Mouse (Mus musculus): ENCODE results near the gene Phc1.
A peak's percentile ranks its signal among the peaks of the same experiment; 100 is the strongest.

Gene Phc1

DNA sequence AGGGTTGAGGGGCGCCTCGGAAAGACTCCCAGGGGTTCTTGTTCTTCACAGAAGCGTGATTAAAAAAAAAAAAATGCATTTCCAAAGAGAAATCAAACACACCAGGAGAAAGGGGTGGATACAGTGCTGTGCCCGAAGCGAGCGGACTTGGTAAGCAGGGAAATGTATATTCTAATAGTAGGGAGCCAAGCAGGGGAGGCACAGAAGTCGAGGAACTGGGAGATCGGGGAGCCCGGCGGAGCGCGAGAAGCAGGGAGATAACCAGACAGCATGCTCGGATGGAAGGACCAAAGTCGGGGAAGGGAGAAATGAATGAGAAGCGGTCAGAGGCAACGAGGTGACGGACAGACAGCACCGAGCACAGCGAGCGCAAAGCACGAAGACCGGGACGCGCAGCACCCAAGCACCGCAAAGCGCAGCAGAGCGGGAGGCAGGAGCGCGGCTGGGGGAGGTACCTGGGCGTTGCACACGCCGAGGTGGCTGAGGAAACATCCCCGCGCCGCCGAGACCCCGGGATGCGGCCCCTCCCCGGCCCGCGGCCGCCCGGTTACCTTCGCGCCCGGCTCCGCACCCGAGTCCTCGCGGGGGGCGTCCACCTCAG, 1.2 kb downstream of the Phc1 start:
- DNase-seq (ENCODE audit: low spot score in 2 of 2): peak; percentile 75

DNA sequence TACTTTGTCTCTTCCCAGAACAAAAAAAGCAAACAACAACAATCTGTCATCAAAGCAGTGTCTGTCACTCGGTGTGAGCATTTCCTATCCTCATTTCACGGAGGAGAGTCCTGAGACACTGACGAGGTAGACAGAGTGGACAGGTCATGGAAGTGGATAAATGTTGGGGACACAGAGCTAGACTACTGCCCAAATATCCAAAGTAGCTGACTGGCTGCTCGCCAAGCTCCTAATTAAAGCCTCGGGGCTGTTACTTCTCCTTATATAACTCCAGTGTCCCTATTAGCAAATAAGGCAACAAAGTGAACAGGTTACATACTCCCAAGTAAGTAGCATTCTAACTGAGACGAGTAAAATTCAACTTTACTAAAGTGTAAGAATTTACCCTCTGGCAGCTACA, 2.8 kb downstream of the Phc1 start:
- peak in 1 of 2 experiments; percentile 34 for DNase-seq (ENCODE audit: low spot score in 2 of 2)

DNA sequence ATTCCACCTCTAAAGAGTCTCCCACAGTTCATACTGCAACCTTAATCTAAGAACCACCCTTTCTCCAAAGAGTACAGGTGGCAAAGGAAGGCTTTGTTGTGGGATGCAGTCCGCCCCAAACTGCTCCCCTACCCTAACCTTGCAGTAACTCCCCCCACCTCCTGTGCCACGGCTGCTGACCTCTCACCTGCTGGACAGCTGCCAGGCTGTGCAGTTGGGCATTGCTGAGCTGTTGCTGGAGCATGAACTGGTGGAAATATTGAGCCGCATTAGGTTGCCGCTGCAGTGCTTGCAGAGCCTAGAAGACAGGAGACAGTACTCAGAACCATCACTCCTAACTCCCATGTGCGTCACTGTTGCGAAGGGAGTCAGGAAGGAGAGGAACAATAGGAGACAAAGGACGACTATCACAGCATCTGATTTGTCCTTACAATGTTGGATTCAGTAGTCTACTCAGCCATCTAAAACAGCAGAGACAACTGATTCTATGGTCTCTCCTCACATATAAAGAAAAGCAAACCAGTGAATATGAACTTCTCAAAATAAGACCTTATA, 5.5 kb downstream of the Phc1 start:
- no peak for DNase-seq (ENCODE audit: low spot score in 2 of 2)

DNA sequence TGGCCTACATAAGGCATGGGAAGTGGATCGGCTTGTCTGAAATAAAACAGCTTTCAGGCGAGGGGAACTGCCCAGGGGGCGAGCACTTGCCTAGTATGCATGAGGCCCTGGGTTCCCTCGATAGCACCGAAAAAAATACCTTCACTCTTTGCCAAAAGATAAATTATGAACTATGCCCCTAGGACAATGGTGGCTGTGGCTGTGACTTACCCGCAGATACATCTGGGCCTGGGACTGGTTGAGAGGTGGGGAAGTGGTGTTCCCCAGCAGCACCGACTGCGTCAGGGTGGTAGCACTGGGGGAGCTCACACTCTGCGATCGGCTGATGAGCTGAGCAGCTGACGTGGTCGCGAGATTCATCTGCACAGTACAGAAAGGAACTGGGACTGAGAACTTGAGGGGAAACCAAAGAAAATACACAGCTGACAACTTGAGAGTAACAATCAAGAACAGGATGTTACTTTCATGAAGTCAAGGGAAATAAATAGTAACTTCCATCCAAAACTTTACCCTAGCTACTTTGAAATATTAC, 7.2 kb downstream of the Phc1 start:
- no peak for DNase-seq (ENCODE audit: low spot score in 2 of 2)

DNA sequence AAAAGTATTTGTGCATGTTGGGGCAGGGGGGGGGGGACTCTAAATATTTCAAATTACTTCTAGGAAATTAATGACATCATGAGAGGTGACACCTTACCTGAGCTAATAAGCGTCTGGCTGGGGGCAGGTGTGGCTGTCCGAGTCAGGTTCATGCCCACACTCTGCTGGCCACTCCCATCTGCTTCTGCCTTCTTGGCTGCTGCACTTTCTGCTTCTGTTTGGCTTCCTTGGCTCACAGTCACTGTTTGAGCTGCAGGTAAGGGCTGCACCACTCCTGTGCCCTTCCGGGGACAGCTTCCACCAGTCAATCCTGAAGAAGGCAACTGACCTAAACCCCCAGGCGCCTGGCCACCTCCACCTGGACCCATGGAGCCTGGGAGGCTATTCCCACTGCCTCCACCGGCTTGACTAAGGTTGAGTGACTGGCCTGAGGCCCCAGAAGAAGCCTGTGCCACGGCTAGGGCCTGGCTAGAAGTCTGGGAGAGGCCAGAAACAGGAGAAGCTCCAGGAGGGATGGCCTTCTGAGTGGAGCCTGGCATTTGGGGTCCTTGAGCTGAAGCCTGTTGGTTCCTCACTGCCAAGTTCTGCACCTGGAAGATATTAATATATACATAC, 14.9 kb downstream of the Phc1 start:
- DNase-seq (ENCODE audit: low spot score in 2 of 2): no peak

DNA sequence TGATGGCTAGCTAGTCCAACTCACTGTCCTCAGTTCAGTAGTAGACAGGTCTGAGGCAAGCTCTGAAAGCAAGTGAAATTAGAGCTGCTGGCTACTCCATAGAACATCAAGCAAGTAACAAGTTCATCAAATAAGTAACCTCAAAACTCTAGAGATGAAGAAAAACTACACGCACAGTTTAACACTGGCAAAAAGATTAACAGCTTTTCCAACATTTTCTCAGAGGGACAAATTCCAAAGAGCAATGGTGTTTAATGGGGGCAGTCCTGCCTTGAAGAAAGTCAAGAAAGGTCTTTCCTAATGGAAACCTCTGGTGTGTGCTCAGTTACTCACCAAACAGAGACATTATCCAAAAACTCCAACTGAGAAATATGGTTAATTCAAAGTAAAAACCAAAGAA, 21.6 kb downstream of the Phc1 start:
- DNase-seq (ENCODE audit: low spot score in 2 of 2): no peak

DNA sequence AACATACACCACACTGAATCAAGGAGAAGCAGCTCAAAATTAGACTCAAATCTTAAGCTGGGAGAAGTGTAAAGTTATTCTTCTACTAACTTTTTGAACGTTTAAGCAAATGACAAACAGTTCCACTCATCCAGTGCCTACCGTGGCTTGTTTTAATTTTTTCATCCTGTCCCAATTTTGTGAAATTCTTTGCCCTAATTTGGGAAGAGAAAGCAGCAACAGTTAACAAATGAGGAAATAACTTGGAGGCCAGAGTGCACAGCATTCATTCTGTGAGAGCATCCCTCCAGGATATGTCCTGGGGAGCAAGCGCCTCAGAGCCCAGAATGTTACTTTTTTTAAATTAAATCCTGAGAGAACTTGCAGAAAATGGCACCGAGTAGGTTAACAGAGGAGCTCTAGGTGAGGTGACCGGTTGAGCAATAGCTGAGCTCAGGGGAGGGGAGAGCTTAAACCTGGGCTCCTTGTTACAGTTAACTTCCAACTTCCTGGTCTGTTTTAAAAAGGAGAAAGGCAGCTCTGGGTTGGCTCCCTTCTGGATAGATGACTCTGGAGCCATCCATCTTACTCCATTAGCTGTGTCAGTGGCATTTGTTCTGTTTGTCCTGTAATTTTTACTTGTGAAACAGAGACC, 30.1 kb downstream of the Phc1 start:
- DNase-seq (ENCODE audit: low spot score in 2 of 2): no peak

DNA sequence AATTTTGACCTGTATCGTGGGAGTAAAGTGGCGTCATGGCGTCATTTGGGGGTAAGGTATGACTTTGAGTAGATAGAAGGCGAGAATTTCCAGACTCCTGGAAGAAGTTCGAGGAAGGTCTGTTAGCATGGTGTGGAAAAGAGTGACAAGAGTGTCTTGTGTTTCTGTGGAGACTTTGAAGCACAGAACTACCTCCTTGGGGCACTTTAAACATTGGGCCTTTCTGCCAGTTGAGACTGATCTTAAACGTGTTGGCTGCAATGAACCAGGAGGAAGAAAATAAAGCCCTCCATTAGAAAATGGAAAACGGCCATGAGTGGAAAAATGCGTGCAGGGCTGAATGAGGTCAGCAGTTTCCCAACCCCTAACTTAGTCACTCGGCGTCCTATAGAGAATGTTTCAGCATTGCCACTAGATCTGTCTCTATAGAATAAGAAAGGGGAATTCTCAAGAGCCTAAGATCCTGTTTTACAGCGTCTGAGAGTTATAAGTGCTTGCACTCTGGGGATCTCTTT, 30.9 kb downstream of the Phc1 start:
- no peak for DNase-seq (ENCODE audit: low spot score in 2 of 2)

DNA sequence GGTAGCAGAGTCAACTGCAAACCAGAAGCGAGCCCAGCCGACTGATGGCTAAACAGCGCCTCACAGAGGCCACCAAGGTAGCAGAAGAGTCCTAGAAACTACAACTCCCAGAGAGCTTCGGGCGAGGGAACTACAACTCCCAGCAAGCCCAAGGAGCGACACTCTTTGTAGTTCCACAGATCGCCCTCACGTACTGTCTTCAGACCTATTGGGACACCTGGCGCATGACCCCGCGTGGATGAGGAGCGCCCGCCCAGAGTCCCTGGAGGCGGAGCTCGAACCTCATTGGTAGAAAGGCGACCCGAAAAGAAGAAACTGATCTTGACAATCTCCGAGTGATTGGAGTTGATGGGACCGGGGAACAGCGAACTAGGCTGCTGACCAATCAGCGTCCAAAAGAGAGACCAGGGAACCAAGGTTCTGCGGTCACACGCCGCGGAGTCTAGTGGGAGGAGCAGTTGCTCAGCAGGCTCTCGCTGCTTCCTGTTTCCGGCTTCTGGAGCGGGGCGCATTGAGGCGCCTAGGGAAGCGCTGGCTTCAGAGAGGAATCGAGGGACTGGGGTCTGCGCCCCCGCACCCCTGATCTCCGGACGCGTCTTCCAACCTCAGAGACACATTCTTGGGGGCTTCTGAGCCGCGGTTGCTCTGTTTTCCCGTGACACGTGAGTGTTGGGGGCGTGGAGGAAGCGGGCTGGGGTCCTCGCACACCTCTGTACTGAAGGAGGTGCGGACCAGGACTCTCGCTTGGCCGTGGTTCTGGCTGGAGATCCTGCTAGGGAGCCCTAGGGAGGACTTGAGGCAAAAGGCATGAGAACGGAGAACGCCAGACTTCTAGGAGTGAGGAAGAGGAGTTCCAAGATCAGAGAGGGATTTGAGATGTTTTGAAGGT, 31.6 kb downstream of the Phc1 start, which contains the start of gene M6pr:
Gene M6pr (plus strand): TSS at position 216 of the 889 bp plus-strand sequence.
- peak; percentile 98 to 99 for DNase-seq (ENCODE audit: low spot score in 2 of 2)

DNA sequence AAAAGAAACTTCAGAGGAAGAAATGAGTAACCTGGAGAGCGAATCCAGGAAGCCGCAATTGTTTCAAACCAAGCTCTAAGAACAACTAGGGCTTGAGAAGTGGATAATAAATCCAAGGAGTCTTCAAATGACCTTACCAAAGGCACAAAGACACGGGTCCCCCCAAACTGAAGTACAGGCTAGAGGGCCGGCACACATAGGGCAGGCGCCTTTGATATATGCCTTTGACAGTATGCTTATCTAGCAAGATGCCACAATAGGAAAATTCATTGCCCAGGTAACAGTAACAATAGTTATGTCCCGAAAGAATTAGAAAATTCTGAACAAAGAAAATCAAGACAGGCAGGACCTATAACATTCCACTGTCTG, 32.2 kb downstream of the Phc1 start:
- DNase-seq (ENCODE audit: low spot score in 2 of 2): peak in 1 of 2 experiments; percentile 35

DNA sequence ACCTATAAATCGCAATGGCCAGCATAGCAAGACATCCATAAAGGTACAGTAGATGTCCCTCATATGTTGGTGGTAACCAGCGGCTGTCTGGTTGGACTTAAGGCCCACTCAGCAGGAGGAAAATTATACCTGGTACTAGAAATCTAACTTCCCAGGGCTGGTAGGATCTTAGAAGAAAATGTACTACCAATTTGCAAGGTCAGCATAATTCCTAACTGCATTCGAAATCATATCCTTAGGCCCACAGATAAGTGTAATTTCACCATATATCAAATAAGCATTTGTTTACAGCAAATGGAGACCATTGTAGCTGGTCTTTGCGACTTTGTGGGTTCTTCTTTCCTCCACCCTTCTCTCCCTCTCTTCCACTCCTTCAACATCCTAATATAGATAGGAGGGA, 33.7 kb downstream of the Phc1 start:
- DNase-seq (ENCODE audit: low spot score in 2 of 2): no peak

DNA sequence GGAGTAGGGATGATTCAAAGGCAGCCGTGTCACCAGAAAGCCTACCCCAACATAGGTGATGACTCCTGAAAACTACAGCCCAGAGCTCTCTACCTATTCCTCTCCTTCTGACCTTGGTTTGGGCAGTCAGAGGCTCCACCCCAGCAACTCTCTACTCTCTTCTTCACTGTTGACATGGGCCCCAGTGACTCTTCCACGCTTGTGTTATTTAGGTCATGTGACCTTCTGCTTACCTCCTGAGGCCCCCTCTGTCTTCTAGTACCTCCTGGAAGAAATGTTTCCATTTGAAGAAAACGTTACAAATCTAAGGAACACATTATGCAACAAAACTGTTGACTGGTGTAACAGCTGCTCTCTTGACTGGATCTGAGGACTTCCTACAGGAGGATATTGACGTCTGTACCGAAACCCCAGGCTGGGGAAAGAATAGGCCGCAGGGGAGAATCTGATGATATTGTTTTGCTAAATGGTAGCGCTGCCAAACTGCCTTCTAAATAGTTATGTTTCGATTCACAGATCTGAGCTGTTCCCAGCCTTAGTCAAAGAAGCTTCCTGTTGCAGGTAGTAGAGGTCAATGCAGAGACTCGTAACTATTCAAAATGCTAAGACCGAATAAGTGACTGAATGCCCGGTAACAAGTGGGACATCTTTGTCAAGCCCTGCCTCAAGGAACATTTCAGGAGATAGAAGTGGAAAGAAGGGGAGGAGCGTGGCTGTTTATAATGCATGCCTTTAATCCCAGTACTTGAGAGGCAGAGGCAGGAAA, 35.4 kb downstream of the Phc1 start:
- no peak for DNase-seq (ENCODE audit: low spot score in 2 of 2)

DNA sequence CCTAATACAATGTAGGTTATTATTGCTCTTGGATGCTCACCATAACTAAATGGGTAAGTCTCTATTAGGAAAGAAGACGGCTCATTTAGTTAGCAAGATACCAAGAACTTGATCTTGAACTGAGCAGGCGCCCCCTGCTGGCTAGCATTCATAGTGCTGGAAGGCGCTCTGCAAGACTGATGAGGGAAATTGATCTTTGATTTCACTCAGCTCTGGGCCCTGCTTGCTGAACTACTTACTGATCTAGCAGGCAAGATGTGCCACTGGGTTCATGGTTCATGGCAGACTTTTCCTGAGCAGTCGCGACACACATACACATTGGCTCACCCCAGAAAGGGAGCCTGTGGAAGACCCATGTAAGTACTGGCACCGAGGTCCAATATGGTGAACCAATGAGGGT, 36.0 kb downstream of the Phc1 start:
- DNase-seq (ENCODE audit: low spot score in 2 of 2): peak; percentile 72 to 87

DNA sequence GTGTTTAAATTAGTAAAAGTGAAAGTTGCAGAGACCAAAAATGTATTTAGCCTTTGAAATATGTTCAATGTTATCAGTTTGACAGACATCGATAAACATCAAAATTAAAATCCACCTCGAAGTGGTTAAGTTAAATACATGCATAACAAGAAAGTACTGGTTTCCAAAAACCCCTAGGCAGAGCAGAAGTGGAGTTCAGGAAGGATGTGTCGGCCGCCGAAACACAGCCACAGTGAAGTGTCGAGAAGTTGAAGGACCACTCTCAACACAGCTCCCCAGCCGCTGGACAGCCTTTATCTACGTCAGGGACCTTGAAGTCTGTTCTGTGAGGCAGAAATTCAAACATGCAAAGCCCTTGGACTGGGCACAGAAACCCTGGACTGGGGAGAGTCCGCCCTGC, 36.8 kb downstream of the Phc1 start:
- no peak for DNase-seq (ENCODE audit: low spot score in 2 of 2)

DNA sequence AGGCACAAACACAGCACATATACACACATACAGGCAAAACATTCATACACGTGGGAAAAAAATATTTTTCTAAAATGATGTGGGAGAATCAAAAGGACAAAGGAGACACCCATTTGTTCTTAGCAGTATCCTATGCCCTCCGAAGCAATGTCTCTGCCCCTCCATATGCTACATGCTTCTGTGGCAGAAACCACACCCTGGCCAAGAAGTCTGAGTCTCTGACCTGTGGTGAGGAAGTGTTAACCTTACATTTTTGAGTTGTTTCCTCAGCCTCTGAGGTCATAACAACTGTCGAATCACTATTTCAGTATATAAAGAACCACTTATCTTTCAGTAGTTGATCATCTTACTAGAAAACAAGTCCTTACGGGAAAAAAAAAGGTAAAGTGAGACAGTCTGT, 37.7 kb downstream of the Phc1 start:
- no peak for DNase-seq (ENCODE audit: low spot score in 2 of 2)

DNA sequence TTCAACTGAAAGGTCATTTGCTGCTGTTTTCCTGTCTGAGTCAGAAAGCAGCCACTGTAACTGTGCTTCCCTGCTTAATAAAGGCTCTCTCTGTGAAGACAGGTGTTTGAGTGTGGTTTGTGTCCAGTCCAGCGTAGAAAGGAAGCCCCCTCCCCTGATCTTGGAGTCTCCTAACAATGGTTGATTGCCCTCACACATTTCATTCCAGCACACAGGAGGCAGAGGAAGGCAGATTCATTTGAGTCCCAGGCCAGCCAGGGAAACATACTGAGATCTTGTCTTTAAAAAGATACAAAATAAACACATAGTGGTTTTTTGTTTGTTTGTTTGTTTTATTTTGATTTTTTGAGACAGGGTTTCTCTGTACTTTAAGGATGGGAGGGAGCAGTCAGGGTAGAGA, 38.2 kb downstream of the Phc1 start:
- no peak for DNase-seq (ENCODE audit: low spot score in 2 of 2)

DNA sequence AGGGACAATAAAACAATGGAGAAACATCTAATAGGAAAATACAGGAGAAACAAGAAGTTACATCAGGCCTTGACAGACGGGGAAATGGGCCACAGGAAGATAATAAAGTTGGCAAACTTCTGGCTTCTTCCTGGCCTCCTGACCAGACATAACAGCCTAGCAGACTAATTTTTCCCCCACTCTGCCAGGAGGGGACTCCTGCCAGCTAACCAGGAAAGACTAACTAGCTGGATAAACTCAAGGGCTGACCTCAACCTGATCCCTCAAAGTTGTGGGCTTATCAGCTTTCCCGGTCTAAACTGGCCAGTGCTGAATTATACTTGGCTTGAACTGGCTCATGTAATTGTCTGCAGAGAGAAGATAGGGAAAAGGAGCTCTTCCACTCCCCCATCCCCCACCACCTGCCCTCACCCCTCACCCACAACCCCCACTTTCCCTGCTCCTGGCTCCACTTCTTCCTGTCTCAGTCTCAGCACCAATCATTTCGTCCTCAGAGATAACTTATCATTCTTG, 40.7 kb downstream of the Phc1 start:
- DNase-seq (ENCODE audit: low spot score in 2 of 2): no peak

DNA sequence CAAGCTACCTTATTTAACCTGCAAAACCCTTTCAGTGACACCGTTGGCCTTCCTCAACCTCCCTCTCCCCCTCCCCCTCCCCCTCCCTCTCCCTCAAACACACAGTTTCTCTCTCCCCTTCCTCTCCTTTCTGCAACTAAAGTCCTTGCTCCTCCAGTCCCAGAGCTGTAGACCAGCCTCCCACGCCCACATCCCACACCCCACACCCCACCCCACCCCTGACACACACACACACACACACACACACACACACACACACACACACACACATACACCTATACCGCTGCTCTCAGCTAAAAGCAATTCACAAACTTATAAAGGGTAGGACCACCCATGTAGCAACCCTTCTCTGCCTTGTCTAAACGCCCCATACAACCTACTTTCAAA, 42.1 kb downstream of the Phc1 start:
- no peak for DNase-seq (ENCODE audit: low spot score in 2 of 2)

DNA sequence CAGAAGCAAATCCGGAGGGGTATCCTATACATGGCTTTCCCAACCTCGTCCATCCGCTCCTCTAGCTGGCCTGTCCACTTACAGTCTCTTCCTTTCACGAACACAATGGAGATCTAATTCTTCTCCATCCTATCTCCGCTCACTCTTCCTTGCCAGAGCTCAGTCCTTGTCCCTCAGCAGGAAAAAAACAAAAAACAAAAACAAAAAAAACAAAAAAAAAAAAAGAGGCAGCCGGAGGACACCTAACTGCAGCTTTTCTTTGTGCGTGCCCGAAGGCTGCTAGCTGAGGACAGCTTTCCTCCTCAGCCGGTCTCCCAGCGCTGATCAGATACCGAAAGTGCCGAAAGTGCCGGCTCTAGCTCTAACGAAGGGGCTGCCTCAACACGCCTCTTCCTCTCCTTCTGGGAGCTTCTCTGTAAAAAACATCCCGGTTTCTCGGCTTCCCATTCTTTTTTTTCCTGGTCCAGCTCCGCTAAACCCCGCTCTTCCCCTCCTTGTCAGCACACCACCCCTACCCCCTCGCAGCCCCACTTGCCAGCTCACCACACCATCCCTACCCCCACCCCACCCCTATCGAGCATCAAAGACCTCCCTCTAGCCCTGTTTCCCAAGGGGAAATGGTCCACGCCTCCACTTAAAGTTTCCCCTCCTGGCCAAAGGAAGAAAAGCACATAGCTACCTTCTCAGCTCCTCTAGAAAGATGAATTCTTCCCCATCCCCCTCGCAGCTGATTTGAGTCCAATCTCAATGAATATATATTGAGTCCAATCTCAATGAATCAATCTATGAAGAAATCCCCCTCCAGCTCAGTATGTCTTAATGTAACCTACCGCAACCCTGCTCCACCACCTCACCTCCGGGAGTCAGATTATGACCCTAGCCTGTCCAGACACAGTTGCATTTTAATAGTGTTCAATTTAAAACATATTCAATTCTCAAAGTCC, 42.8 kb downstream of the Phc1 start:
- peak; percentile 43 to 45 for DNase-seq (ENCODE audit: low spot score in 2 of 2)

DNA sequence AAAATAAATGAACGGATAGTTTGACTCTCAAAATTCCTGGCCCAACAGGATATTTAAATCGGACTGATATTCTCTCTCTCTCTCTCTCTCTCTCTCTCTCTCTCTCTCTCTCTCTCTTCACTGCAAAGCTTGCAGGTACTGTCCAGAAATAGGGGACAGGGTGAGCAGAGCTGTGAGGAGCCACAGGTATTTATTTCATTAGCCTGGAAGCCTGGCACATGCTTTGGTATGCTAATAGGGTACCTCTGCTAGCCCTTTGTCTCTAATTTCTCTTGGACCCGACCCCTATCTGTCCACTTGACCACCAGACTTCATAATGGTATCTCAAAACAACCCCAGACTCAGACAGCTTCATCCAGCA, 43.5 kb downstream of the Phc1 start:
- no peak for DNase-seq (ENCODE audit: low spot score in 2 of 2)

All from right cerebral cortex, postnatal 10 days (tissue).